Mouse (Mus musculus): Measurements from ENCODE around the gene Iqsec1.

DNA sequence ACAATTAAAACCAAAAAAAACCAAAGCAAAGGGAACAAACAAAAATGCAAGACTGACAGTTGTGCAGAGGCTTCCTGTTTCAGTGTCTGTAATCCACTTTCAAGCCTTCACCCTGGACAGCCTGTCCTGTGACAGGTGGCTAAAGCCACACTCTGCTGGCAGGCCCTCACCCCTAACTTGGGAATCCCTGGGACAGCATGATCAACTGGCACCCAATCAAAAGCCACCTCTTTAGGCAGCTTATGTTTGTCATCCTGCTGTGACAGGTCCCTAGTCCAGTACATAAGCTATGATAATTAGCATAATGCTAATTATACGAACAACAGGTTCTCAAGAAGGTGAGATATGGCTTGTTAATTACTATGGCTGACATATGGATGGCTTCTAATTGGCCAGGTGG, 40.4 kb downstream of the Iqsec1 start:
- TF ChIP-seq CTCF (IDR thresholded peaks at IDR 0.05; ENCODE audit: low read depth, low read length) (no peak), POLR2A (IDR thresholded peaks at IDR 0.05; ENCODE audit: insufficient read depth, low read length) (no peak)
